Mouse (Mus musculus) kidney, embryonic 15.5 days (tissue): ENCODE data around the gene Chmp1a. TPM values are rescaled to one million over a fixed set of nuclear protein-coding genes. Genes with fewer than 3 reads are reported as not detected.
A peak's percentile ranks its signal among the peaks of the same experiment; 100 is the strongest.
"Not testable (repeated sequence)": the region's sequence is repeated elsewhere in the genome, so short reads cannot be mapped to it uniquely, and the experiment has no call there.

Source experiments
- ATAC-seq: fragments of 200-750 bp; cut with Nextera tagmentation; replicated peaks from 2 replicates; pipeline ENCODE4 v1.8.0; 2017; ENCODE audit warnings: moderate TSS enrichment; ENCODE audit not compliant: low FRiP score
- H3K27ac ChIP-seq: fragments of 300-500 bp; sonication (generic); 2 replicates; pipeline ENCODE4 v1.5.1; 2015; ENCODE audit warnings: mild to moderate bottlenecking, inconsistent platforms
- H3K27me3 ChIP-seq: fragments of 300-500 bp; sonication (generic); 2 replicates; pipeline ENCODE4 v1.6.1; 2015; ENCODE audit warnings: inconsistent platforms
- H3K36me3 ChIP-seq: fragments of 300-500 bp; sonication (generic); 2 replicates; pipeline ENCODE4 v1.6.1; 2015; ENCODE audit warnings: inconsistent platforms
- H3K4me1 ChIP-seq: fragments of 300-500 bp; sonication (generic); 2 replicates; pipeline ENCODE4 v1.6.1; 2015; ENCODE audit warnings: inconsistent platforms
- H3K4me2 ChIP-seq: fragments of 300-500 bp; sonication (generic); 2 replicates; pipeline ENCODE4 v1.6.1; 2015; ENCODE audit warnings: moderate library complexity, mild to moderate bottlenecking, inconsistent platforms
- H3K4me3 ChIP-seq: fragments of 300-500 bp; sonication (generic); replicated peaks from 2 replicates; pipeline ENCODE4 v1.5.1; 2015; ENCODE audit warnings: mild to moderate bottlenecking, inconsistent platforms
- H3K9ac ChIP-seq: fragments of 300-500 bp; sonication (generic); 2 replicates; pipeline ENCODE4 v1.6.1; 2015; ENCODE audit warnings: mild to moderate bottlenecking, inconsistent platforms
- H3K9me3 ChIP-seq: fragments of 300-500 bp; sonication (generic); replicated peaks from 2 replicates; pipeline ENCODE4 v1.6.1; 2016; ENCODE audit warnings: inconsistent platforms
- WGBS: fragments of 180-500 bp; shearing (Covaris S2); methylation state at CpG from one replicate; pipeline ENCODE4 v1.1.7; 2015; ENCODE audit warnings: mixed read lengths; 5-methylcytosine and 5-hydroxymethylcytosine counted together
- polyA plus RNA-seq: library from polyadenylated mRNA; unstranded; fragments of >200 nt; fragmentation: Nextera tagmentation; extraction: Ambion mirVana; gene quantifications from 2 replicates; pipeline ENCODE4 v1.2.1, GENCODE M21; 2015

Chmp1a gene
- polyA plus RNA-seq, 1 experiment from 2014 or later, result 126 TPM

GRCm38 (mm10) chr8:123228416-123228815, 15.9 kb upstream of the Chmp1a start:
- Histone ChIP-seq H3K9me3 (no peaks in the 10 kb centered on the region), H3K4me3 (no peak overlapping the region), H3K36me3 (peaks cover 37% of the 10 kb centered on the region), H3K27me3 (peaks cover 7% of the 10 kb centered on the region), H3K9ac (no peak overlapping the region), H3K4me2 (no peak overlapping the region), H3K4me1 (peaks cover 26% of the 10 kb centered on the region), H3K27ac (no peak overlapping the region)
- ATAC-seq, result no peak
- 100% methylated on average over 1 of the region's 1 CpGs for WGBS

- Histone ChIP-seq H3K9ac (peak within 1 kb of the TSS; percentile 96), H3K9me3 (no peaks in the 10 kb centered on the region), H3K27ac (peak within 1 kb of the TSS; percentile 93), H3K36me3 (peaks cover 32% of the 10 kb centered on the region), H3K4me2 (peak within 1 kb of the TSS; percentile 95), H3K27me3 (no peaks in the 10 kb centered on the region), H3K4me1 (peaks cover 18% of the 10 kb centered on the region), H3K4me3 (peak within 1 kb of the TSS; percentile 73)
- ATAC-seq, result peak; percentile 90
- 3% methylated on average over 59 of the region's 59 CpGs for WGBS
Measured at GRCm38 (mm10) chr8:123224278-123225266, 12.0 kb upstream of the Chmp1a start, which contains the start of gene Cdk10. Gene Cdk10 (plus strand): TSS chr8:123224842.

- H3K4me1 ChIP-seq, result peaks cover 16% of the 10 kb centered on the region
- no peak overlapping the region for H3K4me2 ChIP-seq
- no peak overlapping the region for H3K4me3 ChIP-seq
- 74% methylated on average over 1 of the region's 1 CpGs for WGBS
- H3K27me3 ChIP-seq, result no peaks in the 10 kb centered on the region
- no peak overlapping the region for H3K27ac ChIP-seq
- no peaks in the 10 kb centered on the region for H3K36me3 ChIP-seq
- no peaks in the 10 kb centered on the region for H3K9me3 ChIP-seq
- no peak overlapping the region for H3K9ac ChIP-seq
- ATAC-seq, result no peak
Measured at GRCm38 (mm10) chr8:123220917-123221316, 8.4 kb upstream of the Chmp1a start.

- H3K9ac ChIP-seq, result no peak overlapping the region
- no peak for ATAC-seq
- H3K9me3 ChIP-seq, result no peaks in the 10 kb centered on the region
- H3K4me3 ChIP-seq, result no peak overlapping the region
- peaks cover 23% of the 10 kb centered on the region for H3K4me1 ChIP-seq
- H3K4me2 ChIP-seq, result no peak overlapping the region
- WGBS, result 78% methylated on average over 3 of the region's 3 CpGs
- H3K27me3 ChIP-seq, result no peaks in the 10 kb centered on the region
- 0 out of 2 replicates have a peak, but pooled peaks cover 2% of the 10 kb centered on the region for H3K36me3 ChIP-seq
- H3K27ac ChIP-seq, result no peak overlapping the region
Measured at GRCm38 (mm10) chr8:123215430-123215829, 2.9 kb upstream of the Chmp1a start.

- Histone ChIP-seq H3K4me3 (peak overlapping the region; percentile 94), H3K27ac (peak overlapping the region; percentile 81), H3K4me1 (peaks cover 23% of the 10 kb centered on the region), H3K9me3 (no peaks in the 10 kb centered on the region), H3K9ac (peak overlapping the region; percentile 67), H3K4me2 (peak overlapping the region; percentile 88), H3K36me3 (peaks cover 22% of the 10 kb centered on the region), H3K27me3 (no peaks in the 10 kb centered on the region)
- WGBS, result 7% methylated on average over 22 of the region's 22 CpGs
- no peak; the same call in none of the 2 replicates for ATAC-seq
Measured at GRCm38 (mm10) chr8:123213118-123213772, 682 bp upstream of the Chmp1a start.

GRCm38 (mm10) chr8:123211876-123212275, 687 bp downstream of the Chmp1a start:
- H3K36me3 ChIP-seq, result peaks cover 36% of the 10 kb centered on the region
- H3K27ac ChIP-seq, result no peak overlapping the region
- no peak for ATAC-seq

GRCm38 (mm10) chr8:123203571-123203970, 9.0 kb downstream of the Chmp1a start:
- H3K4me3 ChIP-seq, result no peak overlapping the region
- ATAC-seq, result no peak
- no peaks in the 10 kb centered on the region for H3K4me1 ChIP-seq
- no peaks in the 10 kb centered on the region for H3K9me3 ChIP-seq
- H3K27ac ChIP-seq, result no peak overlapping the region
- no peaks in the 10 kb centered on the region for H3K27me3 ChIP-seq
- no peak overlapping the region for H3K4me2 ChIP-seq
- peaks cover 44% of the 10 kb centered on the region for H3K36me3 ChIP-seq
- WGBS, result 83% methylated on average over 3 of the region's 3 CpGs
- H3K9ac ChIP-seq, result no peak overlapping the region

More at GRCm38 (mm10) chr8:123211876-123212275, 687 bp downstream of the Chmp1a start:
- WGBS, result 40% methylated on average over 10 of the region's 10 CpGs
- Histone ChIP-seq H3K4me1 (peaks cover 23% of the 10 kb centered on the region), H3K4me3 (peak overlapping the region; percentile 94), H3K27me3 (no peaks in the 10 kb centered on the region), H3K9me3 (no peaks in the 10 kb centered on the region), H3K4me2 (peak overlapping the region; percentile 88), H3K9ac (peak overlapping the region; percentile 96)

- WGBS, result 29% methylated on average over 5 of the region's 5 CpGs
- Histone ChIP-seq H3K27ac (no peak overlapping the region), H3K4me2 (no peak overlapping the region), H3K9ac (no peak overlapping the region), H3K9me3 (no peaks in the 10 kb centered on the region), H3K27me3 (no peaks in the 10 kb centered on the region), H3K4me3 (no peak overlapping the region), H3K36me3 (peaks cover 31% of the 10 kb centered on the region), H3K4me1 (no peaks in the 10 kb centered on the region)
- ATAC-seq, result no peak
Measured at GRCm38 (mm10) chr8:123202288-123202687, 10.3 kb downstream of the Chmp1a start.

- Histone ChIP-seq H3K4me1 (no peaks in the 10 kb centered on the region), H3K4me3 (no peak overlapping the region), H3K9me3 (no peaks in the 10 kb centered on the region), H3K27me3 (no peaks in the 10 kb centered on the region), H3K27ac (no peak overlapping the region), H3K36me3 (peaks cover 10% of the 10 kb centered on the region; the same call in 1 of the 2 replicates), H3K9ac (no peak overlapping the region), H3K4me2 (no peak overlapping the region)
- ATAC-seq, result no peak
- 61% methylated on average over 14 of the region's 14 CpGs for WGBS
Measured at GRCm38 (mm10) chr8:123199864-123200263, 12.7 kb downstream of the Chmp1a start.

GRCm38 (mm10) chr8:123197016-123197415, 15.5 kb downstream of the Chmp1a start:
- not testable (repeated sequence) for H3K4me1 ChIP-seq, ATAC-seq, H3K4me2 ChIP-seq, H3K27ac ChIP-seq, H3K9ac ChIP-seq, H3K9me3 ChIP-seq, H3K27me3 ChIP-seq, H3K4me3 ChIP-seq, H3K36me3 ChIP-seq
- 72% methylated on average over 5 of the region's 5 CpGs for WGBS

GRCm38 (mm10) chr8:123193771-123194170, 18.8 kb downstream of the Chmp1a start:
- ATAC-seq, result no peak
- no peaks in the 10 kb centered on the region for H3K27me3 ChIP-seq
- H3K4me1 ChIP-seq, result peaks cover 10% of the 10 kb centered on the region
- H3K4me3 ChIP-seq, result no peak overlapping the region
- H3K9ac ChIP-seq, result no peak overlapping the region
- H3K9me3 ChIP-seq, result no peaks in the 10 kb centered on the region
- H3K27ac ChIP-seq, result no peak overlapping the region
- no peak overlapping the region for H3K4me2 ChIP-seq
- WGBS, result 82% methylated on average over 9 of the region's 9 CpGs
- no peaks in the 10 kb centered on the region for H3K36me3 ChIP-seq

GRCm38 (mm10) chr8:123191908-123192307, 20.7 kb downstream of the Chmp1a start:
- Histone ChIP-seq H3K27ac (no peak overlapping the region), H3K4me2 (no peak overlapping the region), H3K9ac (no peak overlapping the region), H3K27me3 (no peaks in the 10 kb centered on the region; the same call in 1 of the 2 replicates), H3K9me3 (no peaks in the 10 kb centered on the region), H3K4me1 (peaks cover 13% of the 10 kb centered on the region), H3K4me3 (no peak overlapping the region), H3K36me3 (no peaks in the 10 kb centered on the region)
- WGBS, result 62% methylated on average over 8 of the region's 8 CpGs
- ATAC-seq, result no peak
